ENCODE assay signal across 10 mouse cellular contexts in genomic region chr12:12220755-12221496, GRCm38 (mm10). TPM values are rescaled to one million over a fixed set of nuclear protein-coding genes. Genes with fewer than 3 reads are reported as not detected.
DNase-seq lines count a peak whose midpoint lies in the region; TF ChIP-seq lines count a peak whose summit lies in the region.
"Had no signal": no experiment of that assay in that cellular context is flagged by ENCODE, and none has a peak within 500 bp of the region (broad histone marks: within the 10 kb centered on the region; RNA-seq: fewer than 3 reads in every experiment).

No protein-coding gene starts in this region.

- intact Hi-C loops in heart, postnatal 36 days (cut with DNase I): loop anchor here (10.0 kb wide), 1 partner anchor 46 kb away; no protein-coding TSS in a partner anchor
- intact Hi-C loops in left cerebral cortex, postnatal 10 days (cut with DNase I): loop anchor here (5.0 kb wide), 1 partner anchor 39 kb away; no protein-coding TSS in a partner anchor

- no peak for TF ChIP-seq CTCF in brain, embryonic 14.5 days (IDR thresholded peaks at IDR 0.05; ENCODE audit: borderline replicate concordance, extremely low read depth, insufficient read depth, insufficient read length)

- peak; percentile 6 for DNase-seq in heart, postnatal 4 days
- no peak for DNase-seq in heart, postnatal 36 days
- peak; percentile 92 for DNase-seq in brain, embryonic 14.5 days (ENCODE audit: low read depth)
- peak; percentile 63 to 70 for DNase-seq in frontal cortex, adult 2 months (ENCODE audit: extremely low spot score in 1 of 2, low spot score in 1 of 2)
- peak; percentile 41 to 74 for DNase-seq in left cerebral cortex, postnatal 10 days (ENCODE audit: extremely low spot score in 1 of 2, low spot score in 2 of 2)
- no peak for DNase-seq in kidney, postnatal 10 days
- DNase-seq in urinary bladder, adult 2 months (ENCODE audit: low spot score): no peak
- DNase-seq: gastrocnemius, adult 2 months; lung, adult 2 months; thymus, postnatal 25 days had no signal

- TF ChIP-seq POLR2A in brain, embryonic 14.5 days (IDR thresholded peaks at IDR 0.05; ENCODE audit: borderline replicate concordance, extremely low read depth, insufficient read depth, insufficient read length, poor library complexity, severe bottlenecking): no peak

RNA-seq across cellular contexts. Expression of gene Fam49a, which starts 41.0 kb away (rescaled TPM):
- 10 to 100 TPM; 17.6 to 19.0 TPM for total RNA-seq in heart, postnatal 4 days (2021)
- 10 to 100 TPM in 1 of 2 experiments, 1 to 10 TPM in 1; 8.6 to 10.5 TPM for total RNA-seq in heart, postnatal 36 days (2021)
- polyA plus RNA-seq in brain, embryonic 14.5 days (2012; rRNA removed): 24.6 and 28.4 TPM in 2 replicates
- 65.5 and 77.3 TPM in 2 replicates for polyA plus RNA-seq in frontal cortex, adult 2 months (2012; rRNA removed)
- total RNA-seq in left cerebral cortex, postnatal 10 days (2021): 100 to 1,000 TPM; 330 to 354 TPM
- 12.3 and 18.9 TPM in 2 replicates for polyA plus RNA-seq in urinary bladder, adult 2 months (2012; rRNA removed)

Comparison
In these comparisons a context has a peak if more than half of its experiments do, and no peak if none do; other contexts are left out.
1. DNase-seq: peak in heart, postnatal 4 days (single experiment), brain, embryonic 14.5 days (single experiment), frontal cortex, adult 2 months (2 of 2) and left cerebral cortex, postnatal 10 days (2 of 2); none in heart, postnatal 36 days (0 of 2), kidney, postnatal 10 days (single experiment) and urinary bladder, adult 2 months (single experiment).
2. RNA of gene Fam49a, which starts 41.0 kb away (total RNA-seq): 330 to 354 TPM in left cerebral cortex, postnatal 10 days; 17.6 to 19.0 TPM in heart, postnatal 4 days and 8.6 to 10.5 TPM in heart, postnatal 36 days; every median in the first group is over 10 times any median in the second.